Mouse (Mus musculus): ENCODE results near the gene Pgm5. TPM values are rescaled to one million over a fixed set of nuclear protein-coding genes. Genes with fewer than 3 reads are reported as not detected.
"Not testable (repeated sequence)": the region's sequence is repeated elsewhere in the genome, so short reads cannot be mapped to it uniquely, and the experiment has no call there.

The Pgm5 gene
- polyA plus RNA-seq, 1 experiment from 2014 or later = 0.08 TPM

DNA sequence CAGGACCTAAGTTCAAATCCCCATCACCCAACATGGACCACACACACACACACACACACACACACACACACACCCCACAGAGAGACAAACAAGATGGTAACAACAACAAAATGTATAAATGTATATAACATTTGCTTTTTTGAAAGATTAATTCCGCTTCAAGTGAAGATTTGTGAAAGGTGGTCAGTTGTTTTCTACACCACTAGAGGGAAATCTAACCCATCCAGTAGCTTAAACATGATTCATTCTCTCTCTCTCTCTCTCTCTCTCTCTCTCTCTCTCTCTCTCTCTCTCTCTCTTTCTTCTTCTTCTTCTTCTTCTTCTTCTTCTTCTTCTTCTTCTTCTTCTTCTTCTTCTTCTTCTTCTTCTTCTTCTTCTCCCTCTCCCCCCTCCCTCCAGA is 158.5 kb downstream of the Pgm5 start:
- H3K4me2 ChIP-seq (ENCODE audit: low read length); H3K4me3 ChIP-seq (replicated peaks; ENCODE audit: low read length); H3K36me3 ChIP-seq (ENCODE audit: control insufficient read depth, insufficient read depth); H3K9me3 ChIP-seq (ENCODE audit: control insufficient read depth, low read length); H3K27ac ChIP-seq (ENCODE audit: low read length); H3K27me3 ChIP-seq (replicated peaks; ENCODE audit: control insufficient read depth, insufficient read depth, low read length); H3K9ac ChIP-seq (replicated peaks; ENCODE audit: low read depth, low read length); H3K4me1 ChIP-seq (replicated peaks; ENCODE audit: control insufficient read depth, insufficient read depth, low read length); ATAC-seq: not testable (repeated sequence)
- 57% methylated on average over 1 of the region's 1 CpGs for WGBS

DNA sequence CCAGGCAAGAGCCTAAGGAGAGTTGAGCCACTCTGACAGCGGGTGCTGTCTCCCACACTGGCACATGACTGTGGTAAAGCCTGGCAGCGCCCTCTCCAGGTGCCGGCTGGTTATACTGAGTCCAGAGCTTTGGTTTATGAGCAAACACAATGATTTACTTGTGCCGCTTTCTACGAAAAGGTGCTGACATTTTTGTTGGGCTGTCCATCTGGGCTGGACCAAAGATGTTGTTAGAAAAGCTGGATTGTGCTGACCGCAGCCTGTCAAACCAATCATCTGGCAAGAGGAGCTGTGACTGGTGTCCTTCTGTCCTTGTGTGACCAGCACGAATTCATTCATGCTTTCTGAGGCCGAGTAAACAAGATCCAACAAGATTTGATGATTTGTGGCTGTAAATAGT is 159.9 kb downstream of the Pgm5 start:
- WGBS = 62% methylated on average over 8 of the region's 8 CpGs
- no peak overlapping the region for H3K4me3 ChIP-seq (replicated peaks; ENCODE audit: low read length)
- no peaks in the 10 kb centered on the region for H3K4me1 ChIP-seq (replicated peaks; ENCODE audit: control insufficient read depth, insufficient read depth, low read length)
- no peaks in the 10 kb centered on the region for H3K36me3 ChIP-seq (ENCODE audit: control insufficient read depth, insufficient read depth)
- no peak overlapping the region for H3K27ac ChIP-seq (ENCODE audit: low read length)
- H3K9me3 ChIP-seq (ENCODE audit: control insufficient read depth, low read length) = no peaks in the 10 kb centered on the region
- H3K27me3 ChIP-seq (replicated peaks; ENCODE audit: control insufficient read depth, insufficient read depth, low read length) = no peaks in the 10 kb centered on the region
- ATAC-seq = no peak
- H3K4me2 ChIP-seq (ENCODE audit: low read length) = no peak overlapping the region
- no peak overlapping the region for H3K9ac ChIP-seq (replicated peaks; ENCODE audit: low read depth, low read length)

- Histone ChIP-seq H3K36me3 (ENCODE audit: control insufficient read depth, insufficient read depth) (no peaks in the 10 kb centered on the region), H3K4me2 (ENCODE audit: low read length) (no peak overlapping the region), H3K27ac (ENCODE audit: low read length) (no peak overlapping the region), H3K4me3 (replicated peaks; ENCODE audit: low read length) (no peak overlapping the region), H3K27me3 (replicated peaks; ENCODE audit: control insufficient read depth, insufficient read depth, low read length) (no peaks in the 10 kb centered on the region), H3K9ac (replicated peaks; ENCODE audit: low read depth, low read length) (no peak overlapping the region), H3K9me3 (ENCODE audit: control insufficient read depth, low read length) (no peaks in the 10 kb centered on the region), H3K4me1 (replicated peaks; ENCODE audit: control insufficient read depth, insufficient read depth, low read length) (no peaks in the 10 kb centered on the region)
- WGBS = 84% methylated on average over 5 of the region's 5 CpGs
- ATAC-seq = no peak
Measured at GRCm38 (mm10) chr19:24700664-24701063, 161.0 kb downstream of the Pgm5 start.

- H3K4me3 ChIP-seq (replicated peaks; ENCODE audit: low read length) = no peak overlapping the region
Measured at GRCm38 (mm10) chr19:24699910-24700309, 161.7 kb downstream of the Pgm5 start.

GRCm38 (mm10) chr19:24699196-24699595 is 162.5 kb downstream of the Pgm5 start:
- ATAC-seq = no peak
- Histone ChIP-seq H3K4me2 (ENCODE audit: low read length) (no peak overlapping the region), H3K9ac (replicated peaks; ENCODE audit: low read depth, low read length) (no peak overlapping the region), H3K9me3 (ENCODE audit: control insufficient read depth, low read length) (no peaks in the 10 kb centered on the region), H3K4me3 (replicated peaks; ENCODE audit: low read length) (no peak overlapping the region), H3K4me1 (replicated peaks; ENCODE audit: control insufficient read depth, insufficient read depth, low read length) (no peaks in the 10 kb centered on the region), H3K27ac (ENCODE audit: low read length) (no peak overlapping the region), H3K36me3 (ENCODE audit: control insufficient read depth, insufficient read depth) (no peaks in the 10 kb centered on the region), H3K27me3 (replicated peaks; ENCODE audit: control insufficient read depth, insufficient read depth, low read length) (no peaks in the 10 kb centered on the region)
- 73% methylated on average over 3 of the region's 3 CpGs for WGBS

More at GRCm38 (mm10) chr19:24699910-24700309, 161.7 kb downstream of the Pgm5 start:
- Histone ChIP-seq H3K36me3 (ENCODE audit: control insufficient read depth, insufficient read depth) (no peaks in the 10 kb centered on the region), H3K4me2 (ENCODE audit: low read length) (no peak overlapping the region), H3K27ac (ENCODE audit: low read length) (no peak overlapping the region), H3K9me3 (ENCODE audit: control insufficient read depth, low read length) (no peaks in the 10 kb centered on the region), H3K4me1 (replicated peaks; ENCODE audit: control insufficient read depth, insufficient read depth, low read length) (no peaks in the 10 kb centered on the region), H3K27me3 (replicated peaks; ENCODE audit: control insufficient read depth, insufficient read depth, low read length) (no peaks in the 10 kb centered on the region), H3K9ac (replicated peaks; ENCODE audit: low read depth, low read length) (no peak overlapping the region)
- no peak for ATAC-seq

GRCm38 (mm10) chr19:24698651-24699050 is 163.0 kb downstream of the Pgm5 start:
- no peak overlapping the region for H3K4me3 ChIP-seq (replicated peaks; ENCODE audit: low read length)
- no peak for ATAC-seq
- H3K27me3 ChIP-seq (replicated peaks; ENCODE audit: control insufficient read depth, insufficient read depth, low read length) = no peaks in the 10 kb centered on the region
- no peak overlapping the region for H3K4me2 ChIP-seq (ENCODE audit: low read length)
- 75% methylated on average over 5 of the region's 5 CpGs for WGBS
- H3K27ac ChIP-seq (ENCODE audit: low read length) = no peak overlapping the region
- H3K9ac ChIP-seq (replicated peaks; ENCODE audit: low read depth, low read length) = no peak overlapping the region
- H3K4me1 ChIP-seq (replicated peaks; ENCODE audit: control insufficient read depth, insufficient read depth, low read length) = no peaks in the 10 kb centered on the region
- no peaks in the 10 kb centered on the region for H3K9me3 ChIP-seq (ENCODE audit: control insufficient read depth, low read length)
- H3K36me3 ChIP-seq (ENCODE audit: control insufficient read depth, insufficient read depth) = no peaks in the 10 kb centered on the region

- no peak for ATAC-seq
- H3K9ac ChIP-seq (replicated peaks; ENCODE audit: low read depth, low read length) = no peak overlapping the region
- WGBS = 29% methylated on average over 1 of the region's 1 CpGs
- no peaks in the 10 kb centered on the region for H3K27me3 ChIP-seq (replicated peaks; ENCODE audit: control insufficient read depth, insufficient read depth, low read length)
- H3K36me3 ChIP-seq (ENCODE audit: control insufficient read depth, insufficient read depth) = no peaks in the 10 kb centered on the region
- H3K9me3 ChIP-seq (ENCODE audit: control insufficient read depth, low read length) = no peaks in the 10 kb centered on the region
- H3K4me1 ChIP-seq (replicated peaks; ENCODE audit: control insufficient read depth, insufficient read depth, low read length) = no peaks in the 10 kb centered on the region
- H3K4me2 ChIP-seq (ENCODE audit: low read length) = no peak overlapping the region
- no peak overlapping the region for H3K27ac ChIP-seq (ENCODE audit: low read length)
- no peak overlapping the region for H3K4me3 ChIP-seq (replicated peaks; ENCODE audit: low read length)
Measured at GRCm38 (mm10) chr19:24697946-24698345, 163.7 kb downstream of the Pgm5 start.

DNA sequence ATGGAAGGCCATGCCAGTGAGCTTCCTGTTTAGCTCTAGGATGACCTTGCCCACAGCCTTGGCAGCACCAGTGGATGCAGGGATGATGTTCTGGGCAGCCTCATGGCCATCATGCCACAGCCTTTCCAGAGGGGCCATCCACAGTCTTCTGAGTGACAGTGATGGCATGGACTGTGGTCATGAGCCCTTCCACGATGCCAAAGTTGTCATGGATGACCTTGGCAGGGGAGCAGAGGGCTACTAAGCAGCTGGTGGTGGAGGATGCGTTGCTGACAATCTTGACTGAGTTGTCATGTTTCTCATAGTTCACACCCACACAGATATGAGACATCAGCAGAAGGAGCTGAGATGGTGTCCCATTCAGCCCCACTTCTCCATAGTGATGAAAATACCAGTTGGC is 169.0 kb downstream of the Pgm5 start:
- no peak overlapping the region for H3K4me3 ChIP-seq (replicated peaks; ENCODE audit: low read length)
- H3K9ac ChIP-seq (replicated peaks; ENCODE audit: low read depth, low read length) = no peak overlapping the region
- no peak overlapping the region for H3K4me2 ChIP-seq (ENCODE audit: low read length)
- no peaks in the 10 kb centered on the region for H3K4me1 ChIP-seq (replicated peaks; ENCODE audit: control insufficient read depth, insufficient read depth, low read length)
- H3K27me3 ChIP-seq (replicated peaks; ENCODE audit: control insufficient read depth, insufficient read depth, low read length) = no peaks in the 10 kb centered on the region
- no peak for ATAC-seq
- 82% methylated on average over 2 of the region's 2 CpGs for WGBS
- no peaks in the 10 kb centered on the region for H3K9me3 ChIP-seq (ENCODE audit: control insufficient read depth, low read length)
- no peak overlapping the region for H3K27ac ChIP-seq (ENCODE audit: low read length)
- no peaks in the 10 kb centered on the region for H3K36me3 ChIP-seq (ENCODE audit: control insufficient read depth, insufficient read depth)

GRCm38 (mm10) chr19:24689531-24689930 is 172.1 kb downstream of the Pgm5 start:
- Histone ChIP-seq H3K4me3 (replicated peaks; ENCODE audit: low read length) (no peak overlapping the region), H3K9ac (replicated peaks; ENCODE audit: low read depth, low read length) (no peak overlapping the region), H3K4me1 (replicated peaks; ENCODE audit: control insufficient read depth, insufficient read depth, low read length) (no peaks in the 10 kb centered on the region), H3K4me2 (ENCODE audit: low read length) (no peak overlapping the region), H3K27ac (ENCODE audit: low read length) (no peak overlapping the region), H3K27me3 (replicated peaks; ENCODE audit: control insufficient read depth, insufficient read depth, low read length) (no peaks in the 10 kb centered on the region), H3K36me3 (ENCODE audit: control insufficient read depth, insufficient read depth) (no peaks in the 10 kb centered on the region), H3K9me3 (ENCODE audit: control insufficient read depth, low read length) (no peaks in the 10 kb centered on the region)
- WGBS = 92% methylated on average over 4 of the region's 4 CpGs
- ATAC-seq = no peak

DNA sequence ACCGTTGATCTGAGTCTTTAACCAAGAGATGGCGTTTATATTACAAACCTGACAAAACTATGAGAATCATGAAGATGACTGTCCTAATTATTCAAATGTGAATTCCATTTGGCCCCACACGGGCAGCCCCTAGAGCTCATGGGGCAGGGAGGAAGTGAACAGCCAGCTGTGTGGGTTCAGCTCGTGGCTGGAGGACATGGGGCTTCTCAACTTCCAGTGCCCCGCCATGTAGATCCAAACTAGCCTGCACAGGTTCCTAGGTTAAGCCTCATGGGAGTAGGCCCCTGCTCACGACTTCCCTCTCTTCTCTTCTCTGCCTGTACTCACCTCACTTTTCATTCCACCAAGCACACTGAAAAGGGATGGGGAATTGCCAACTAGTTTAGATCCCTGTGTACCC is 173.3 kb downstream of the Pgm5 start:
- 83% methylated on average over 6 of the region's 6 CpGs for WGBS
- no peak overlapping the region for H3K9ac ChIP-seq (replicated peaks; ENCODE audit: low read depth, low read length)
- no peaks in the 10 kb centered on the region for H3K36me3 ChIP-seq (ENCODE audit: control insufficient read depth, insufficient read depth)
- no peaks in the 10 kb centered on the region for H3K27me3 ChIP-seq (replicated peaks; ENCODE audit: control insufficient read depth, insufficient read depth, low read length)
- no peak for ATAC-seq
- no peaks in the 10 kb centered on the region for H3K9me3 ChIP-seq (ENCODE audit: control insufficient read depth, low read length)
- H3K4me2 ChIP-seq (ENCODE audit: low read length) = no peak overlapping the region
- H3K4me3 ChIP-seq (replicated peaks; ENCODE audit: low read length) = no peak overlapping the region
- H3K4me1 ChIP-seq (replicated peaks; ENCODE audit: control insufficient read depth, insufficient read depth, low read length) = no peaks in the 10 kb centered on the region
- H3K27ac ChIP-seq (ENCODE audit: low read length) = no peak overlapping the region
